Mouse (Mus musculus) limb, embryonic 15.5 days (tissue): ENCODE data around the gene Hoxc13. TPM values are rescaled to one million over a fixed set of nuclear protein-coding genes. Genes with fewer than 3 reads are reported as not detected.

Experiments used
- ATAC-seq: fragments of 200-750 bp; cut with Nextera tagmentation; 2 replicates; pipeline ENCODE4 v1.8.0; 2017; ENCODE audit warnings: low read depth, moderate TSS enrichment; ENCODE audit not compliant: insufficient number of reproducible peaks, low FRiP score, low TSS enrichment
- H3K27ac ChIP-seq: fragments of 300-500 bp; sonication (generic); 2 replicates; pipeline ENCODE4 v1.5.1; 2015; ENCODE audit warnings: moderate library complexity, mild to moderate bottlenecking, inconsistent platforms
- H3K27me3 ChIP-seq: fragments of 300-500 bp; sonication (generic); 2 replicates; pipeline ENCODE4 v1.6.1; 2015; ENCODE audit warnings: inconsistent platforms
- H3K36me3 ChIP-seq: fragments of 300-500 bp; sonication (generic); 2 replicates; pipeline ENCODE4 v1.6.1; 2015; ENCODE audit warnings: inconsistent platforms
- H3K4me1 ChIP-seq: fragments of 300-500 bp; sonication (generic); 2 replicates; pipeline ENCODE4 v1.6.1; 2015; ENCODE audit warnings: inconsistent platforms
- H3K4me2 ChIP-seq: fragments of 300-500 bp; sonication (generic); 2 replicates; pipeline ENCODE4 v1.6.1; 2015; ENCODE audit warnings: mild to moderate bottlenecking, inconsistent platforms
- H3K4me3 ChIP-seq: fragments of 300-500 bp; sonication (generic); 2 replicates; pipeline ENCODE4 v1.5.1; 2015; ENCODE audit warnings: mild to moderate bottlenecking, inconsistent platforms
- H3K9ac ChIP-seq: fragments of 300-500 bp; sonication (generic); 2 replicates; pipeline ENCODE4 v1.6.1; 2015; ENCODE audit warnings: inconsistent platforms
- H3K9me3 ChIP-seq: fragments of 300-500 bp; sonication (generic); 2 replicates; pipeline ENCODE4 v1.6.1; 2016; ENCODE audit warnings: inconsistent platforms
- WGBS: fragments of 180-500 bp; shearing (Covaris S2); methylation state at CpG from one replicate; pipeline ENCODE4 v1.1.7; 2015; 5-methylcytosine and 5-hydroxymethylcytosine counted together
- polyA plus RNA-seq: library from polyadenylated mRNA; unstranded; fragments of >200 nt; fragmentation: Nextera tagmentation; extraction: Ambion mirVana; gene quantifications from 2 replicates; pipeline ENCODE4 v1.2.1, GENCODE M21; 2015

Gene Hoxc13
- polyA plus RNA-seq: 7.7 and 7.9 TPM in 2 replicates

GRCm38 (mm10) chr15:102921053-102922011 lies at the start of gene Hoxc13:
Hoxc13 (plus strand) TSS chr15:102921103.
- no peaks in the 10 kb centered on the region for H3K36me3 ChIP-seq

GRCm38 (mm10) chr15:102885803-102886202 lies 35.1 kb upstream of the Hoxc13 start:
- Histone ChIP-seq H3K4me1 (no peaks in the 10 kb centered on the region), H3K9me3 (no peaks in the 10 kb centered on the region), H3K27me3 (no peaks in the 10 kb centered on the region), H3K4me2 (no peak overlapping the region), H3K4me3 (no peak overlapping the region), H3K27ac (no peak overlapping the region), H3K9ac (no peak overlapping the region), H3K36me3 (no peaks in the 10 kb centered on the region)
- no peak for ATAC-seq
- WGBS: 30% methylated on average over 1 of the region's 1 CpGs

More at GRCm38 (mm10) chr15:102921053-102922011, at the start of gene Hoxc13:
- Histone ChIP-seq H3K4me3 (peak within 1 kb of the TSS; percentile 39), H3K4me1 (peaks cover 16% of the 10 kb centered on the region), H3K27me3 (peaks cover 93% of the 10 kb centered on the region), H3K4me2 (peak within 1 kb of the TSS; percentile 47), H3K9me3 (no peaks in the 10 kb centered on the region), H3K9ac (no peak within 1 kb of the TSS), H3K27ac (peak within 1 kb of the TSS; percentile 61; the same call in 1 of the 2 replicates)
- WGBS: under 1% methylated on average over 77 of the region's 88 CpGs
- ATAC-seq: peak; percentile 53

GRCm38 (mm10) chr15:102895115-102895514 lies 25.8 kb upstream of the Hoxc13 start:
- peaks cover 10% of the 10 kb centered on the region; the same call in 1 of the 2 replicates for H3K27me3 ChIP-seq
- H3K9ac ChIP-seq: no peak overlapping the region
- H3K4me1 ChIP-seq: no peaks in the 10 kb centered on the region
- H3K4me2 ChIP-seq: no peak overlapping the region
- no peaks in the 10 kb centered on the region for H3K36me3 ChIP-seq
- H3K27ac ChIP-seq: no peak overlapping the region
- ATAC-seq: no peak
- WGBS: 76% methylated on average over 6 of the region's 6 CpGs
- H3K4me3 ChIP-seq: no peak overlapping the region
- no peaks in the 10 kb centered on the region for H3K9me3 ChIP-seq

GRCm38 (mm10) chr15:102904946-102905345 lies 16.0 kb upstream of the Hoxc13 start:
- WGBS: 73% methylated on average over 1 of the region's 1 CpGs
- no peak for ATAC-seq
- no peaks in the 10 kb centered on the region for H3K36me3 ChIP-seq
- no peak overlapping the region for H3K4me2 ChIP-seq
- no peaks in the 10 kb centered on the region for H3K9me3 ChIP-seq
- no peaks in the 10 kb centered on the region; the same call in 1 of the 2 replicates for H3K4me1 ChIP-seq
- H3K9ac ChIP-seq: no peak overlapping the region
- no peak overlapping the region for H3K27ac ChIP-seq
- H3K27me3 ChIP-seq: peaks cover 72% of the 10 kb centered on the region
- no peak overlapping the region for H3K4me3 ChIP-seq

- no peak for ATAC-seq
- no peak overlapping the region for H3K9ac ChIP-seq
- no peaks in the 10 kb centered on the region for H3K9me3 ChIP-seq
- H3K36me3 ChIP-seq: no peaks in the 10 kb centered on the region
- 1% methylated on average over 4 of the region's 4 CpGs for WGBS
- H3K27ac ChIP-seq: no peak overlapping the region
- no peak overlapping the region for H3K4me3 ChIP-seq
- no peak overlapping the region for H3K4me2 ChIP-seq
- peaks cover 88% of the 10 kb centered on the region for H3K27me3 ChIP-seq
- no peaks in the 10 kb centered on the region; the same call in 1 of the 2 replicates for H3K4me1 ChIP-seq
Measured at GRCm38 (mm10) chr15:102909536-102909935, 11.4 kb upstream of the Hoxc13 start.

- no peak for ATAC-seq
- Histone ChIP-seq H3K36me3 (no peaks in the 10 kb centered on the region), H3K4me1 (no peaks in the 10 kb centered on the region; the same call in 1 of the 2 replicates), H3K27me3 (peaks cover 89% of the 10 kb centered on the region), H3K9me3 (no peaks in the 10 kb centered on the region), H3K4me3 (peak overlapping the region; percentile 4; the same call in 1 of the 2 replicates), H3K9ac (no peak overlapping the region), H3K27ac (no peak overlapping the region), H3K4me2 (peak overlapping the region; percentile 13; the same call in 1 of the 2 replicates)
- WGBS: 1% methylated on average over 18 of the region's 18 CpGs
Measured at GRCm38 (mm10) chr15:102910038-102910437, 10.9 kb upstream of the Hoxc13 start.

- Histone ChIP-seq H3K27me3 (peaks cover 86% of the 10 kb centered on the region), H3K4me2 (peak overlapping the region; percentile 13; the same call in 1 of the 2 replicates), H3K4me1 (no peaks in the 10 kb centered on the region; the same call in 1 of the 2 replicates), H3K36me3 (no peaks in the 10 kb centered on the region), H3K9me3 (no peaks in the 10 kb centered on the region), H3K4me3 (0 out of 2 replicates have a peak overlapping the region, but pooled peaks have one; percentile 4), H3K27ac (no peak overlapping the region), H3K9ac (no peak overlapping the region)
- WGBS: 4% methylated on average over 22 of the region's 22 CpGs
- no peak for ATAC-seq
Measured at GRCm38 (mm10) chr15:102910496-102911095, 10.3 kb upstream of the Hoxc13 start.

- ATAC-seq: no peak
- under 1% methylated on average over 19 of the region's 19 CpGs for WGBS
Measured at GRCm38 (mm10) chr15:102913038-102913585, 7.8 kb upstream of the Hoxc13 start.

GRCm38 (mm10) chr15:102917972-102918572 lies 2.8 kb upstream of the Hoxc13 start:
- H3K9me3 ChIP-seq: no peaks in the 10 kb centered on the region
- no peak overlapping the region for H3K9ac ChIP-seq
- no peak overlapping the region for H3K4me3 ChIP-seq
- H3K4me1 ChIP-seq: peaks cover 16% of the 10 kb centered on the region
- 8% methylated on average over 20 of the region's 20 CpGs for WGBS
- H3K27me3 ChIP-seq: peaks cover 92% of the 10 kb centered on the region
- ATAC-seq: no peak
- no peak overlapping the region for H3K4me2 ChIP-seq
- no peaks in the 10 kb centered on the region for H3K36me3 ChIP-seq
- no peak overlapping the region for H3K27ac ChIP-seq

More at GRCm38 (mm10) chr15:102913038-102913585, 7.8 kb upstream of the Hoxc13 start:
- Histone ChIP-seq H3K4me3 (no peak overlapping the region), H3K27me3 (peaks cover 89% of the 10 kb centered on the region), H3K36me3 (no peaks in the 10 kb centered on the region), H3K4me1 (no peaks in the 10 kb centered on the region; the same call in 1 of the 2 replicates), H3K9me3 (no peaks in the 10 kb centered on the region), H3K9ac (no peak overlapping the region), H3K4me2 (no peak overlapping the region), H3K27ac (no peak overlapping the region)

- H3K9ac ChIP-seq: no peak overlapping the region
- 9% methylated on average over 7 of the region's 7 CpGs for WGBS
- H3K27ac ChIP-seq: no peak overlapping the region
- ATAC-seq: no peak
- H3K4me1 ChIP-seq: peaks cover 16% of the 10 kb centered on the region
- H3K36me3 ChIP-seq: no peaks in the 10 kb centered on the region
- H3K4me3 ChIP-seq: no peak overlapping the region
- peaks cover 93% of the 10 kb centered on the region for H3K27me3 ChIP-seq
- H3K9me3 ChIP-seq: no peaks in the 10 kb centered on the region
- no peak overlapping the region for H3K4me2 ChIP-seq
Measured at GRCm38 (mm10) chr15:102918611-102919265, 2.2 kb upstream of the Hoxc13 start.
